Mouse (Mus musculus): ENCODE data around the gene Sox5. TPM values are rescaled to one million over a fixed set of nuclear protein-coding genes. Genes with fewer than 3 reads are reported as not detected.

Gene Sox5
- polyA plus RNA-seq, 1 experiment from 2014 or later = 3.3 TPM

DNA sequence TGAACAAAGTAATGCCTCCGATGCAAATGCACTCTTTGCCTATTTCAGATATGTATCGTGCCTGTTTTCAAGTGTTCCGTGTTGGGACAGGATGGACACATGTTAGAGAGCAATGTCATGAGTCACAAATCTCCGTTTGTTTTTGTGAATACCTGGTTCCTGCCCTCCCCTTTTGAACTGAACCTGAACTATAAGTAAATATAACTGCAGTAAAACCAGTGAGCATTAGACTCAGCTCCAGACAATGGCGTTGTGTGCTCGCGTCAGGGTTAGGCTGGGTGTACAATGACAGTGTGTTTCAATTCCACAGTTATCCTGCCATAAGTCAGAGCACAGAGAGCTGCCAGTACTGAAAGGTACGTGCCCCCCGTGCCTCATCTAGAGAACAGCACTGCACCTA lies 739.8 kb downstream of the Sox5 start:
- no peaks in the 10 kb centered on the region for H3K9me3 ChIP-seq (ENCODE audit: control insufficient read depth)
- H3K4me1 ChIP-seq (replicated peaks; ENCODE audit: control insufficient read depth, insufficient read depth, low read length) = no peaks in the 10 kb centered on the region
- no peak overlapping the region for H3K27ac ChIP-seq (ENCODE audit: low read depth, low read length)
- TF ChIP-seq CTCF (IDR thresholded peaks at IDR 0.05; ENCODE audit: low read depth) = no peak
- peak; percentile 60 for ATAC-seq
- H3K9ac ChIP-seq (ENCODE audit: low read depth, low read length) = no peak overlapping the region
- H3K4me3 ChIP-seq (ENCODE audit: low read depth, low read length) = no peak overlapping the region
- 48% methylated on average over 9 of the region's 9 CpGs for WGBS
- no peaks in the 10 kb centered on the region for H3K36me3 ChIP-seq (ENCODE audit: control insufficient read depth, insufficient read depth)
- H3K4me2 ChIP-seq (replicated peaks; ENCODE audit: low read depth) = no peak overlapping the region
- no peaks in the 10 kb centered on the region for H3K27me3 ChIP-seq (replicated peaks; ENCODE audit: control insufficient read depth, insufficient read depth, low read length)

GRCm38 (mm10) chr6:144041188-144041587 lies 740.6 kb downstream of the Sox5 start:
- Histone ChIP-seq H3K4me1 (replicated peaks; ENCODE audit: control insufficient read depth, insufficient read depth, low read length) (no peaks in the 10 kb centered on the region), H3K9me3 (ENCODE audit: control insufficient read depth) (no peaks in the 10 kb centered on the region), H3K4me3 (ENCODE audit: low read depth, low read length) (no peak overlapping the region), H3K9ac (ENCODE audit: low read depth, low read length) (no peak overlapping the region), H3K4me2 (replicated peaks; ENCODE audit: low read depth) (no peak overlapping the region), H3K27me3 (replicated peaks; ENCODE audit: control insufficient read depth, insufficient read depth, low read length) (no peaks in the 10 kb centered on the region), H3K27ac (ENCODE audit: low read depth, low read length) (no peak overlapping the region), H3K36me3 (ENCODE audit: control insufficient read depth, insufficient read depth) (no peaks in the 10 kb centered on the region)
- no peak for TF ChIP-seq CTCF (IDR thresholded peaks at IDR 0.05; ENCODE audit: low read depth)
- WGBS = 41% methylated on average over 5 of the region's 5 CpGs
- no peak for ATAC-seq

GRCm38 (mm10) chr6:144040349-144040748 lies 741.4 kb downstream of the Sox5 start:
- H3K9me3 ChIP-seq (ENCODE audit: control insufficient read depth) = no peaks in the 10 kb centered on the region
- H3K4me2 ChIP-seq (replicated peaks; ENCODE audit: low read depth) = no peak overlapping the region
- no peak for TF ChIP-seq CTCF (IDR thresholded peaks at IDR 0.05; ENCODE audit: low read depth)
- H3K4me3 ChIP-seq (ENCODE audit: low read depth, low read length) = no peak overlapping the region
- 97% methylated on average over 7 of the region's 7 CpGs for WGBS
- H3K9ac ChIP-seq (ENCODE audit: low read depth, low read length) = no peak overlapping the region
- no peaks in the 10 kb centered on the region for H3K36me3 ChIP-seq (ENCODE audit: control insufficient read depth, insufficient read depth)
- no peak for ATAC-seq
- no peaks in the 10 kb centered on the region for H3K4me1 ChIP-seq (replicated peaks; ENCODE audit: control insufficient read depth, insufficient read depth, low read length)
- H3K27ac ChIP-seq (ENCODE audit: low read depth, low read length) = no peak overlapping the region
- no peaks in the 10 kb centered on the region for H3K27me3 ChIP-seq (replicated peaks; ENCODE audit: control insufficient read depth, insufficient read depth, low read length)

GRCm38 (mm10) chr6:144039221-144039620 lies 742.6 kb downstream of the Sox5 start:
- no peak overlapping the region for H3K4me3 ChIP-seq (ENCODE audit: low read depth, low read length)
- no peaks in the 10 kb centered on the region for H3K27me3 ChIP-seq (replicated peaks; ENCODE audit: control insufficient read depth, insufficient read depth, low read length)
- H3K9me3 ChIP-seq (ENCODE audit: control insufficient read depth) = no peaks in the 10 kb centered on the region
- H3K36me3 ChIP-seq (ENCODE audit: control insufficient read depth, insufficient read depth) = no peaks in the 10 kb centered on the region
- no peak overlapping the region for H3K27ac ChIP-seq (ENCODE audit: low read depth, low read length)
- no peaks in the 10 kb centered on the region for H3K4me1 ChIP-seq (replicated peaks; ENCODE audit: control insufficient read depth, insufficient read depth, low read length)
- 45% methylated on average over 7 of the region's 7 CpGs for WGBS
- H3K9ac ChIP-seq (ENCODE audit: low read depth, low read length) = no peak overlapping the region
- H3K4me2 ChIP-seq (replicated peaks; ENCODE audit: low read depth) = no peak overlapping the region
- no peak for ATAC-seq
- TF ChIP-seq CTCF (IDR thresholded peaks at IDR 0.05; ENCODE audit: low read depth) = no peak

DNA sequence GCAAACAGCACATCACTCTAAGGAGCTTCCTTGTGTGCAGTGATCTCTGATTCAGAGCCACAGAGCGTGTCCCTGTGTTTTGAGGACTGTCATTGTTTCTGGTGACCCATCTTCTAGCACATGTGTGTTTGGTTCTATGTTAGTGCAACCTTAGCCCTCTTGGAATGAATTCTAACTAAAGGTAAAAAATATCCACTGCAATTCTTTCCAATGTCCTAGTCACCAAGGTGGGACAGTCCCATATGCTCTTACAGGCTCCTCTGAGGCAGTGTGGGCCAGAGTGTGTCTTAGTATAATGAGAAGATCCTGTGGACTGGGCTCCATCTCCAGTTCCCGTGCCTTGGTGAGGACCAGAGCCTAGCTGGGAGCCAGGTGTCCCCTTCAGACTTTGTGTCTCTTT lies 748.6 kb downstream of the Sox5 start:
- H3K36me3 ChIP-seq (ENCODE audit: control insufficient read depth, insufficient read depth) = no peaks in the 10 kb centered on the region
- no peaks in the 10 kb centered on the region for H3K4me1 ChIP-seq (replicated peaks; ENCODE audit: control insufficient read depth, insufficient read depth, low read length)
- H3K27me3 ChIP-seq (replicated peaks; ENCODE audit: control insufficient read depth, insufficient read depth, low read length) = no peaks in the 10 kb centered on the region
- no peak overlapping the region for H3K4me3 ChIP-seq (ENCODE audit: low read depth, low read length)
- no peak overlapping the region for H3K27ac ChIP-seq (ENCODE audit: low read depth, low read length)
- no peak for ATAC-seq
- H3K9me3 ChIP-seq (ENCODE audit: control insufficient read depth) = no peaks in the 10 kb centered on the region
- WGBS = 94% methylated on average over 2 of the region's 2 CpGs
- H3K4me2 ChIP-seq (replicated peaks; ENCODE audit: low read depth) = no peak overlapping the region
- H3K9ac ChIP-seq (ENCODE audit: low read depth, low read length) = no peak overlapping the region
- no peak for TF ChIP-seq CTCF (IDR thresholded peaks at IDR 0.05; ENCODE audit: low read depth)

GRCm38 (mm10) chr6:144016929-144017328 lies 764.8 kb downstream of the Sox5 start:
- Histone ChIP-seq H3K27me3 (replicated peaks; ENCODE audit: control insufficient read depth, insufficient read depth, low read length) (no peaks in the 10 kb centered on the region), H3K27ac (ENCODE audit: low read depth, low read length) (no peak overlapping the region), H3K4me2 (replicated peaks; ENCODE audit: low read depth) (no peak overlapping the region), H3K9me3 (ENCODE audit: control insufficient read depth) (no peaks in the 10 kb centered on the region), H3K9ac (ENCODE audit: low read depth, low read length) (no peak overlapping the region), H3K4me1 (replicated peaks; ENCODE audit: control insufficient read depth, insufficient read depth, low read length) (no peaks in the 10 kb centered on the region), H3K4me3 (ENCODE audit: low read depth, low read length) (no peak overlapping the region), H3K36me3 (ENCODE audit: control insufficient read depth, insufficient read depth) (no peaks in the 10 kb centered on the region)
- no peak for ATAC-seq
- TF ChIP-seq CTCF (IDR thresholded peaks at IDR 0.05; ENCODE audit: low read depth) = no peak

- Histone ChIP-seq H3K36me3 (ENCODE audit: control insufficient read depth, insufficient read depth) (no peaks in the 10 kb centered on the region), H3K4me1 (replicated peaks; ENCODE audit: control insufficient read depth, insufficient read depth, low read length) (no peaks in the 10 kb centered on the region), H3K9me3 (ENCODE audit: control insufficient read depth) (no peaks in the 10 kb centered on the region), H3K27me3 (replicated peaks; ENCODE audit: control insufficient read depth, insufficient read depth, low read length) (no peaks in the 10 kb centered on the region), H3K4me3 (ENCODE audit: low read depth, low read length) (no peak overlapping the region), H3K27ac (ENCODE audit: low read depth, low read length) (no peak overlapping the region), H3K9ac (ENCODE audit: low read depth, low read length) (no peak overlapping the region), H3K4me2 (replicated peaks; ENCODE audit: low read depth) (no peak overlapping the region)
- 87% methylated on average over 14 of the region's 14 CpGs for WGBS
- ATAC-seq = no peak
- no peak for TF ChIP-seq CTCF (IDR thresholded peaks at IDR 0.05; ENCODE audit: low read depth)
Observed at GRCm38 (mm10) chr6:144011880-144012524, 769.8 kb downstream of the Sox5 start.

All from intestine, postnatal 0 days (tissue).